Mouse (Mus musculus) small intestine, adult 2 months (tissue): ENCODE data around the gene Sp6.

ENCODE experiments used
- CTCF ChIP-seq: fragments of 200-500 bp; IDR thresholded peaks from 2 replicates; pipeline ENCODE4 v1.5.1; 2012; ENCODE audit warnings: low read depth, mild to moderate bottlenecking, control low read depth, inconsistent platforms, low read length, moderate library complexity, mixed read lengths; ENCODE audit not compliant: insufficient replicate concordance, insufficient read length; ENCODE audit errors: extremely low read depth
- POLR2A ChIP-seq: fragments of 200-500 bp; IDR thresholded peaks from 2 replicates; pipeline ENCODE4 v1.6.1; 2012; ENCODE audit warnings: low read depth, mild to moderate bottlenecking, control low read depth, inconsistent platforms, low read length, moderate library complexity

- TF ChIP-seq CTCF, result no peak
- TF ChIP-seq POLR2A, result no peak
Measured at GRCm38 (mm10) chr11:96997380-96997956, 15.7 kb upstream of the Sp6 start.
